Mouse (Mus musculus): ENCODE data around the gene Fnd3c2.
"Not testable (repeated sequence)": the region's sequence is repeated elsewhere in the genome, so short reads cannot be mapped to it uniquely, and the experiment has no call there.

Fnd3c2 gene

GRCm38 (mm10) chrX:106255276-106255675 is at the start of gene Fnd3c2:
Gene Fnd3c2 (minus strand): TSS chrX:106255376.
- DNase-seq (ENCODE audit: extremely low read depth, low read depth) = no peak

- DNase-seq (ENCODE audit: extremely low read depth, low read depth) = no peak
These were observed 29.3 kb upstream of the Fnd3c2 start for GRCm38 (mm10) chrX:106284441-106284840.

- DNase-seq (ENCODE audit: extremely low read depth, low read depth) = no peak
These were observed 34.1 kb downstream of the Fnd3c2 start, which contains the start of gene Taf9b for GRCm38 (mm10) chrX:106221058-106221457. Gene Taf9b (minus strand): TSS chrX:106221158.

GRCm38 (mm10) chrX:106219171-106220032 is 35.8 kb downstream of the Fnd3c2 start:
- DNase-seq (ENCODE audit: extremely low read depth, low read depth) = peak; percentile 55

- no peak for DNase-seq (ENCODE audit: extremely low read depth, low read depth)
These were observed 46.1 kb downstream of the Fnd3c2 start for GRCm38 (mm10) chrX:106209100-106209499.

- DNase-seq (ENCODE audit: extremely low read depth, low read depth) = no peak
These were observed 56.3 kb downstream of the Fnd3c2 start for GRCm38 (mm10) chrX:106198904-106199303.

- no peak for DNase-seq (ENCODE audit: extremely low read depth, low read depth)
These were observed 57.9 kb downstream of the Fnd3c2 start for GRCm38 (mm10) chrX:106197308-106197707.

GRCm38 (mm10) chrX:106194361-106194760 is 60.8 kb downstream of the Fnd3c2 start:
- DNase-seq (ENCODE audit: extremely low read depth, low read depth) = not testable (repeated sequence)

- no peak for DNase-seq (ENCODE audit: extremely low read depth, low read depth)
These were observed 65.1 kb downstream of the Fnd3c2 start for GRCm38 (mm10) chrX:106190091-106190490.

GRCm38 (mm10) chrX:106189356-106189755 is 65.8 kb downstream of the Fnd3c2 start:
- DNase-seq (ENCODE audit: extremely low read depth, low read depth) = peak; percentile 72

- DNase-seq (ENCODE audit: extremely low read depth, low read depth) = no peak
These were observed 67.4 kb downstream of the Fnd3c2 start for GRCm38 (mm10) chrX:106187737-106188136.

GRCm38 (mm10) chrX:106186713-106187649 is 68.2 kb downstream of the Fnd3c2 start, which contains the start of gene Pgk1:
Gene Pgk1 (plus strand): TSS chrX:106187100.
- peak; percentile 99 for DNase-seq (ENCODE audit: extremely low read depth, low read depth)

GRCm38 (mm10) chrX:106185706-106186105 is 69.5 kb downstream of the Fnd3c2 start:
- no peak for DNase-seq (ENCODE audit: extremely low read depth, low read depth)
